Mouse (Mus musculus): ENCODE results near the gene Ctdspl.

Ctdspl gene

DNA sequence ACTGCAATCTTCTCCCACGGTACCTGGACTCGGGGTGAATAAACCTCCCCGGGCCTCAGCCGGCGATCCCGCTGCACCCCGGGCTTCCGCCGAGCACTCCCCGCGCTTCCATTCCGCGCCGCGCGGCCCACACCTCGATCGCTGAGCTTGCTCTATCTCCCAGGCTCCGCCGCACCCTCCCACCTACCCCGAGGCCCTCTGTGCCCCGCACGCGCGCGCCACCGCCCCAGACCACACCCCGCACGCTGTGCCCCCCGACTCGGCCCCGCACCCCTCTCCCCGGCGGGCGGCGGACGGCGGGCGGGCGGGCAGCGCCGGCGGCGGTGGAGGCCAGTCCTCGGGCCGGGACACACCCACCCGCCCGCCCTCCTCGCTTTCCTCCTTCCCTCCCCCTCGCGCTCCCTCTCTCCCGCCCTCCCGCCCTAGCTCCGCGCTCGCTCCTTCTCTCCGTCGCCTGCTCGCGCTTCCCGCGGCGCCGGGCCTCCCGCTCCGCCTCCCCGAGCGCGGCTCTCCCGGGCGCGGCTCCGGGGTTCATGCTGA is at the start of gene Ctdspl:
Gene Ctdspl, plus strand, starts transcription at position 343 of the 540 bp plus-strand sequence.
- DNase-seq (ENCODE audit: low spot score): no peak

DNA sequence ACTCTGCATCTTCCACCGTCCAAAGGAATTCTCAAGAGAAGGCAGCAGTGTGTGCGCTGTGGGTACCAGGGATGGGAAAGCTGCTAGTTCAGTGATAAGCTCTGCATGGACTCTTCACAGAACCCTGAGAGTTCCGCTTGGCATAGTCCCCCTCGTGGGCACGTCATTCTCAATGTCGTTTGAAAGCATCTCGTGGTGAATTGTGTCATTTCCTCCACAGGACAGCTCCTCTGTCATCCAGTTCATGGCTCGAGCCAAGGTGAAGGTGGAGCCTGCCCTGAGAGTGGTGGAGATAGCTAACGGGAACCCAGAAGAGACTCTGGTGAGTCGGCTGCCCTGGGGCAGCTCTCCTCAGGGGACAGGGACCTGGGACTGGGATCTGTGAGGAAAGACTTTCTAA is 49.4 kb upstream of the Ctdspl start:
- no peak for DNase-seq (ENCODE audit: low spot score)

DNA sequence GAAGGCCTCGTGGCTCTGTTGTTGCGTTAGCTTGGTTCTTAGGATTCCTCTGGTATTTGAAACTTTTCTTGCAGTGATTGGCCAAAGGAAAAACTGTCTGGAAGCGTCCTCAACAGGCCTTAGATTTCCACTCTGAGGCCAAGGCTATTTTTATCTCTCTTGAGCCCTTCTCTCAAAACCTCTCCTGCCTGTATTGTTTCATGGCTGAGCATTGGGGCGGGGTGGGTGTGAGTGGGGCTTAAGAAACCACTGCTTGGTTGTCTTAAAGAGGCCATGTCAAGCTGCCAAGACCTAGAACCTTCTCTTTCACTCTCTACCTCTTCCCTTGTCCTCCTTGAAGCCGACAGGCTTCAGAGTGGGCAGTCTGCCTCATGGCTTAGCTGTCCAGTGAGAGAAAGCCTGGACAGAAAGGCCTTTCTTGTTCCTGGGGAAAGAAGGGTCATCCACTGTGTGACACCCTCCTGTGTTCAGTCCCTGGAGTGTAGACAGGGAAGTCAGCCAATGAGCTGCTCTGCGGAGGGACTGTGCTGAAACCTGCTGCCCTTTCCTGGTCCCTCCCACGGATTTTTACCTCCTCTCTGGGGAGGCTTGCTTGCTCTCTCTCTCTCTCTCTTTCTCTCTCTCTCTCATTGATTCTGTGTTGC is 48.8 kb upstream of the Ctdspl start:
- DNase-seq (ENCODE audit: low spot score): no peak

DNA sequence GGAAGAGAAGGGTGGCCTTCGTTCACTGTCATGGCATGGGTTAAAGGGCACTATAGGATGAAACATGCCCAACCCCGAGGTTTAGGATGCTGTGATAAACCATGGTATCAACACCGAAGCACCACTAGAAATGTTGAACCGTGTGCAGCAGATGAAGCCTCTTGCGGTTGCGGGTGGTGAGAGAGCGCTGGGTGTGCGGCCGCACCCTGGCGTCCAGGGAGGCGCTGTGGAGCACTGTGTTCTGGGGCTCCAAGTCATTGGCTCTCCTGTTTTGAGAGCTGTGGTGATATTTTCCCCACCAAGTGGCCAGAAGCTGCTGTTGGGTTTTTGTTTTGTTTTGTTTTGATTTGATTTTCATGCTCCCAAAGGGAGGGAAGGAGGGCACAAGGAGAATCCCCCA is 47.7 kb upstream of the Ctdspl start:
- no peak for DNase-seq (ENCODE audit: low spot score)

DNA sequence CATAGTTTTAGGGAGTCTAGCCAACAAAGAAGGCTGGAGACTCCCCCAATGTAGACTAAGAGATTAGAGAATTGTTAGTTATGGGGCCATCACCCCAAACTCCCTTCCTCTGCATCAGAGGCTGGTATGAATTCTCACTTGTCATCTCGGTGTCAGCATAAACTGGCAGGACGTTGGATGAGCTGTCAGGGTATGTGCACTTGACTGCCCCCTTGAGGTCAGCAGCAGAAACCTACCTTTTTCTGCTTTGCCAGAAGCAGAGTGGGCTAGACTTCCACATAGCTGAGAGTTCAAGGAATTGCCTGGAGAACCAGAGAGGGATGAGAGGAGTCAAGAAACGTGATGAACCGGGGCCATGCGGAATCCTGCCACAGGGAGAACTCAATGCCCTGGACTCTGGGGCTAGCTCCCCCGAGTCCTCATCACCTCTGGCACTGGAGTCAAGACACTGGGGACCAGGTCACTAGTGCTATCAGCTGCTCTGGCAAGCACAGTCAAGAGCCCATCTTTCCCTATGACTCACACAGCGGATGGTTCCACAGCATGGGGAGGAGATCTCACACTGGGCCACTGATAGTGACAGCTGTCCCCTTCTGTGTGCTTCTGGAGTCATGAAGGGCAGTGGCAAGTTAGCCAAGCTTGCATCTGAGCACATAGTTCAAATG is 44.8 kb upstream of the Ctdspl start:
- no peak for DNase-seq (ENCODE audit: low spot score)

DNA sequence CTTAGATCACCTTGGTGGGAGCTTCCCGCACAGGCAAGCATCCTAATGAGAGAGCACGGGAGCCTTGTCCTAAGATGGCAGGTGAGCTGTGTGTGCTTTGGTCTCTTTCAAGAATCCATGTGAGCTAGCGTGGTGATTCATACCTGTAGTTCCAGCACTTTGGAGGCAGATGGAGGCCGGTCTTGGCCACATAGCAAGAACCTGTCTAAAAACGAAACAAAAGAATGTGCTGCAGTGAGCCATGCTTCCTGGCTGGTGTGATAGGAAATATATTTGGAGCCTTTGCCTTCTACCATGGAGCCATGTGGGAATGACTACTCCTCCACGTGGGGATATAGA is 44.3 kb upstream of the Ctdspl start:
- DNase-seq (ENCODE audit: low spot score): no peak

DNA sequence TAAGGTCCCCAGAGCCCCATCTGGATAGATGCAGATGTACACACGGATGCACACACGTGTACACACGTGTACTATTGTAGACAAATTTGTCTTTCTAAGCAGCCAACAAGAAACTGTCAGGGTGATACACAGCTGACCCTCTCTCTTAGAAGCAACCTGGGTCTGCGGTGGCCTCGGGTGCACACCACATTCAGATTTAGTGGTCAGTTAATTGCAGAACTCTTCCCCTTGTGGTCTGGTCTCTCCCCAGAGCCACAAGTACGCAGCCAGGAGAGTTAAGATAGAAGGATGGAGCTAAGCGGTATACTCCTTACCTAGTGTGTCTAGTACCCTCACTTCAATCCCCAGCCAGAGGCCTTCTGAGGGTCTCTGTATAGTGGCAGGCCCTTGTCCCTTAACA is 43.1 kb upstream of the Ctdspl start:
- DNase-seq (ENCODE audit: low spot score): no peak

DNA sequence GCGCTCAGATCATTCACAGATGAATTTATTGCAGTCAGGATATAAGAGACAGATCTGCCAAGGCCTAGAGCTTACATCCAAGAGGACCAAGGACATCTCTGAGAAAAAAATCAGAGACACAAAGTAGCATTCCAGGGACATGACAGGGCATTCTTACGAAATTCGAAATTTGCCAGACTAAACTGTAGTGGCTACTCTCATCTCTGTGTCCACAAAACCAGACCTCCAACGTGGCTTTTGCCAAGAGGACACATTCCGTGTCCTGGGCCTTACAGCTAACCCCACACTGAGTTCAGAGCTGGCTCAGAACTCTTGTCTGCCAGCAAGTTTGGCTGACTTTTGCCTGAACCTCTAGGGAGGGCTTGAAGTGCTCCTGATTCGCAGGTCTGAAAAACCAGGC is 40.5 kb upstream of the Ctdspl start:
- no peak for DNase-seq (ENCODE audit: low spot score)

DNA sequence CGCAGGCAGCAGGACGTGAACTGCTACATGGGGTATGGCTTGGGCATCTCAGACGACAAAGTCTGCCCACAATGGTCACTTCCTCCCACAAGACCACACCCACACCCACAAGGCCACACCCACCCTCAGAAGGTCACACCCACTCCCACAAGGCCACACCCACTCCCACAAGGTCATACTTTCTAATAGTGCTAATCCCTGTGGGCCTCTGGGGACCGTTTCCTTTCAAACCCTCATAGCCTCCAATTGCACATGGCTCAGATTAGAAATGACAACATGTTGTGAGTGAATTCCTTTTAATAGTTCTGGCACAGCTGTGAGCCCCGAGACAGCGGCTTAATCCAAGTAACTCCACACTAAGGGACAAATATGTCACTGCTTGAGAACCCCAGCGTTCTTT is 39.1 kb upstream of the Ctdspl start:
- DNase-seq (ENCODE audit: low spot score): no peak

DNA sequence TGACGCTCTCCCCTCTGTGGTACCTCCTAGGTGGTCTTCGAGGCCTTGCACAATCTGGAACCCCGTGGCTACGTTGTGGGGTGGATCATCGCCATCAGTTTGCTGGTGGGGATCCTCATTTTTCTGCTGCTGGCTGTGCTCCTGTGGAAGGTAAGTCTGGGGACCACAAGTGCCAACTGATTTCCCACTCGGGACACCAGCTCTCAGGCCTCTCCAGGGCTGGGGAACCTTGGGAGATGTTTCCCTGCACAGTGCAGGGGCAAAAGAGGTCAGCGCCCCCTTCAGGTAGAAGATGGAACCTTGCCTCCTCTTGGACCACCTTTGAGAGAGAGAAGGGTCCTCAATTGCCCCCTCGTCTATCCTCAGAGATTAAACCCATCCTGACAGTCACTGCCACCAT is 38.5 kb upstream of the Ctdspl start:
- no peak for DNase-seq (ENCODE audit: low spot score)

DNA sequence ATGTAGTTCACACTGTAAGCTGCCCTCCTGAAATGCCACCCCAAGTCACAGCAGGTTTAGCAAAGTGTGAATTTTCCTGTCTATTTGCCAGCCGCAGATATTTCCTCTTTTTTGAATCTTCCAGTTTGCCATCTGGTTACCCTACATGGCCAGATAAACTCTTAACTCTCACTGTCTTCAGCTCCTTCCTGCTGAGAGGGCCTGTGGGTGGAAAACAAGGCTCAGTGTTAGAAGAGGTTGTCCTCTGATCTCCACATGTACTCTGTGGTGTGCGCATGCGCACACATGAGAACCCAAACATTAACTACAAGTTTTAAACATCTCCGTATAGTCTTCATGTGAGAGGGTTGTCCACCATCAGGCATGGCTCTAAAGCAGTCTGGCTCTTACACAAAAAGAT is 36.1 kb upstream of the Ctdspl start:
- DNase-seq (ENCODE audit: low spot score): no peak

DNA sequence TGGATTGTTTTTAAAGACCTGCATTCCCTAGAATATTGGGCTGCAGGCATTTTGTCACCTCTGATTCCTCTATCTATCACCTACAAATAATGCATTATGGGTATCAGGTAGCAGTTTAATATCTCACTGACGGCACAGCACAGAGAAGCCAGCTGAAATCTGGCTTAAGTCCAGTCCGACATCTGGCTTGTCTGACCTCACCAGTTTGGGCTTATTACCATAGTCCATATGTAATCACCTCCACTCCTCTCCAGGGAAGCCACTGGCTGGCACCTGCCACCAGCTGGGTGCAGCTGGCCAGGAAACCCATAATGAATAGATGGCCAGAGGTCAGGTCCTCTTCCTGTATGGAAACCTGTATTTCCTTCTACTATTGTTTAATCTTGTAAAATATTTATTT is 35.6 kb upstream of the Ctdspl start:
- DNase-seq (ENCODE audit: low spot score): no peak

DNA sequence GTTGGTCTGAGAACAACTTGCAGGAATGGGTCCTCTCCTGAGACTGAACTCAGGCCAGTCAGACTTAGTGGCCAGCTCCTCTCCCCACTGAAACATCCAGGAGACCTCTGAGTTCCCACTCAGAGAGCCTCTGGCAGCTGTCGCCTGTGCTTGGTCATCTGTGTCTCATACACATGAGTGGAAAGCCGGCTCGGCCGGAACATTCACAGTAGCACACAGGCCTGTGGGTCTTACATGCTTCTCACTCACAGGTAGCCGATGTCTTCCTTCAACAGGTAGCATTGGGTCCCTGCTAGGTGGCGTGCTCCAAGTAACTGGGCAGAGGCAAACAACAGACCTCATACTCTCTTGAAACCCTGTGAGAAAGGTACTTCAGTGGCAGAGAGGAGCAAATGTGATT is 35.2 kb upstream of the Ctdspl start:
- no peak for DNase-seq (ENCODE audit: low spot score)

DNA sequence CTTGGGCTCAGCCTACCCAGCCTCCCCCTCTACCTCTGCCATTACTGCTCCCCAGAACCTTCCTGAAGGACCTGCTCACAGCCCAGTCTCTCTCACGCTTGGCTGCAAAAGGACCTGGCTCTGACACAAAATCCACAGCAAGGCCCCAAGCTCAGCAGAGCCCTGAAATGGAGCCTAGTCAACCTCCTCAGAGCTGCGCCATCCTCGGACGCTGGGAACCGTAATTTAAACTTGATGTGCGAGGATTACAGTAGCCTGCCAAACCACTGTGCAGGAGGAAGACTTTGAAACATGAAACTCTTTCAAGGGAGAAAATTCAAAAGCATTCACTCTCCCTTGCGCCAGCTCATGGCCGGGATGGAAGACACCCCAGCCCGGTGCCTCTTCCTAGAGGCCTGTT is 34.7 kb upstream of the Ctdspl start:
- DNase-seq (ENCODE audit: low spot score): no peak

DNA sequence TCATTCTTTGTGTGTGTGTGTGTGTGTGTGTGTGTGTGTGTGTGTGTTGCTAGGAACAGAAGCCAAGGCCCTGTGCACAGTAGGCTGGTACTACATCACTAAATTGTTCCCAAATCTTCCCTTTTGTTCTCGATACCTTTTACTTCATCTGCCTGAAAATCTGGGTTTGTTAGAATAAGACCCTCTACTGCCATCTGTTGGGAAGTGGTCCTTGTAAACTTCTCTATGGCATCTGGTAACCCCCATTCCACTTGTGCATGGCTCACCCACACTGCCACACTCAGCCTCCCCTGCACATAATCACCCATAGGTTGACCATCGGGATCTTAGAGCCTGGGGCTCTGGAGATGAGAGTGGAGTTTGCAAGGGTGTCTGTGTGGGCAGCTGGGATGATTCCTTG is 31.2 kb upstream of the Ctdspl start:
- DNase-seq (ENCODE audit: low spot score): no peak

DNA sequence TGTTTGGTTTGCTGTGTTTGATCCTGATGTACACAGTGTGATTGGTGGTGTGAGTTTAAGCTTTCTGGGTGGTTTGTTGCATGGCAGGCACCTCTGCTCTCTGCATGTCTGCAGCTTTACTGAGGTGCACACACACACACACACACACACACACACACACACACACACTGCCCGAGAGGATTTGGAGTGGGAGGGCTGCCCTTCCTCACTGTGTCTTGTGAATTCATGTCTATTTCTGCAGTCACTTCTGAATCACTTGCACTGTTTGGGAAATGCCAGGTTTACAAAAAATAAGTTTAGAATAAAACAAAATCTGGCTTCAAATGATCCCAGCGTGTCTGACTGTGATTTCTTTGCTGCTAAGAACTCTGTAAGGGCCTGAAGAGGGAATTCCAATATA is 25.6 kb upstream of the Ctdspl start:
- DNase-seq (ENCODE audit: low spot score): no peak

DNA sequence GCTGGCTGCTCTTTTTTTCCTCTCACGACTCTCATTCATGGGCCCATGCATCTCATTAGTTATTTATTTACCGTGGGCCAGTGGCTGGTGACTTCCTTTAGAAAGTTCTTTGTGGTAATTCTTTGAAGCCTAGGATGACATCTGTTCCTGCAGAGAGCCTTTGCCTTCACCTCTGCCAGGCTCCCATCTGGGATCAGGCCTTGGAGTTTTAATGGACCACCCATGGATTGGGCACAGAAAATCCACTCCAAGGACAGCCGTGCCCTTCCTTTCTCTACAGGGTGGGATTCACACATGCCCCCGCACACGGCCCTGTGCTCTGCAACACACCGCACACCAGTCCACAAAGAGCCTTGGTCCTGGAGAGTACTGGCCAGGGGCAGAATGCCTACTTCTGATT is 24.3 kb upstream of the Ctdspl start:
- no peak for DNase-seq (ENCODE audit: low spot score)

DNA sequence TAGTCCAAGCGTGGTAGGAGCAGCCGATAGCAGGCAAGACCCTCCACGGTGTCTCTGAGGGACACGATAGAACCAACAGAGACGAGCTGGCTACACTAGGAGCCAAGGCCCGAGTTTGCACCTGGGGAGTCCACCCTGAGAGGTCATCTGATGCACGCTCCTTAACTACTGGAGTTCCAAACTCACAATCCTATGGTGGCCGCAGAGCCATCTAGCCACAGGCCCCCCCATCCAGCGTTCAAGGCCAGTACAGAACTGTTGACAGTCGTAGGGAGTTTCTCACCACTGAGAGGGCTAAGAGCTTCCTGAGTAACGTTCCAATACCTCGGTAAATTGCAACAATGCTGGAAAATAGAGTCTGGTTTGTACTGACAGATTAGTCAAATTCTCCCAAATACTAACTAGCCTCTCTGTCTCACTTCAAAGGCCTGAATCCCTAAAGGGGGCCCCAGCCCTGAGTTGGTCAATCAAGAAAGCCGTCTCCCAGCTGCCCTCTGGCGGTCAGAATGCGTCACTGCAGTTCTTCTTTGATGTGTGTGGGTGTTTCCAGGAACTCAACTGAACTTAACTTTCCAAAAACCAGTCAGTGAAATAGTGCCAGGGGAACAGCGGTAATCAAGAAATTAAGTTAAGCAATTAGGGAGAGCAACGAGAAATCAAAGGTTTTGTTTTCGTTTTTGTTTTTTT is 18.2 kb upstream of the Ctdspl start:
- peak; percentile 91 for DNase-seq (ENCODE audit: low spot score)

DNA sequence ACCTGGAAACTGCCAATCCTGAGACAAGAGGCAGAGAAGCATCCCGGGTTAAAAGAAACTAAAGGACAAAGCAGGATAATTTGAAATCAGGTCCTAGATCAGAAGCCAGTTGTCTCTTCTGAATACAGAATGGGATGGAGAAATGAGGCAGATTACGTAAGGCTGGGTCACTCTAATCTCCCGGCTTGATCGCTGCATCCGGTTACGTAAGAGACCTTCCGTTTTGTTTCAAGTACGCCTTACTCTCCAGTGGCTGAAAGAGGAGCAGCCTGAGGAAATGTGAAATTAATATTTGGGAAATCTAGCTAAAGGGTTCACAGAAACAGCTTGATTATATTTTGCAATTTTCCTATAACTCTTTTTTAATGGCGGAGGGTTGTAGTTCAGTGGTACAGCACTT is 13.2 kb upstream of the Ctdspl start:
- no peak for DNase-seq (ENCODE audit: low spot score)

DNA sequence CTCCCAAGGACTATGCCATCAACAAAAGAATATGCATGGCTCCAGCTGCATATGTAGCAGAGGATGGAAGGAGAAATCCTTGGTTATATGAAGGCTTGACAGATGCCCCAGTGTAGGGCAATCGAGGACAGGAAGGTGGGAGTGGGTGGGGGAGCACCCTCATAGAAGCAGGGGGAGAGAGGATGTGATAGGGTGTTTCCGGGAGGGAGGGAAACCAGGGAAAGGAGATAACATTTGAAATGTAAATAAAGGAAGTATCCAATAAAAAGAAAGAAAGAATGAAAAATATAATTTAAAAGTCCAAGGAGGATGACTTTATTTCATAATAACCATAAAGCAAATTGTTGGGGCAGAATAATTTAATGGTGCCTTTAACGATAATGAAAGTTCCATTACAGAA is 12.6 kb upstream of the Ctdspl start:
- no peak for DNase-seq (ENCODE audit: low spot score)

DNA sequence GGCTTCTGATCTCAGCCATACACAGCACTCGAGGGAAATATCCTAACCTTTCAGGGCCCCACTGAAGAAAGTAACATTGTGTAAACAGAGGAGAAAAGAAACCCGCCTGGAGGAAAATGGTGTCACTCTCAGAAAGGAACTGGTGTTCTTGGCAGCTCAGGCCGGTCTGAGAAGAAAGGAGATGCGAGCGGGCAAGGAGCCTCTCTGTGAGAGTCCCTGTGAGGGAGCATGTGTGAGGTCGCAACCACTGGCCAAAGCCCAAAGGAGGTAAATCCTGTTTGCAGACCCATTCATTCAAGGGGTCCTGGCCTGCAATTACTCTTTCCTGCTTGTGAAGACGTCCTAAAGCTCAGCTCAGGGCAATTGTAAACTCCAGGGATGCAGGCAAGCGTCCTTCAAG is 11.7 kb upstream of the Ctdspl start:
- no peak for DNase-seq (ENCODE audit: low spot score)

DNA sequence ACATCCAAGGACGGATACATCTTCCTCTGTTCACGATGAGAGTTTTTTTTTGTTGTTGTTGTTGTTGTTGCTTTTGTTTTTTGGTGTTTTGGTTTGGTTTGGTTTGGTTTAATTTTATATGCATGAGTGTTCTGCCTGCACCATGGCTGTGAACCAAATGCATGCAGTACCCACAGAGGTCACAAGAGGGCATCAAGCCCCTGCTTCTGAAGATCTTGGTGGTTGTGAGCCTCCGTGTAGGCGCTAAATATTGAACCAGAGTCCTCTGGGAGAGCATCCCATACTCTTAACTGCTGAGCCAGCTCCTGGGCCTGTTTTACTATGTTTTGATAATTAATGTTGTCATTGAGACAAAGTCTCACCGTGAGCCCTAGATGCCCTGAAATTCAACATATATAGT is 11.0 kb upstream of the Ctdspl start:
- no peak for DNase-seq (ENCODE audit: low spot score)

DNA sequence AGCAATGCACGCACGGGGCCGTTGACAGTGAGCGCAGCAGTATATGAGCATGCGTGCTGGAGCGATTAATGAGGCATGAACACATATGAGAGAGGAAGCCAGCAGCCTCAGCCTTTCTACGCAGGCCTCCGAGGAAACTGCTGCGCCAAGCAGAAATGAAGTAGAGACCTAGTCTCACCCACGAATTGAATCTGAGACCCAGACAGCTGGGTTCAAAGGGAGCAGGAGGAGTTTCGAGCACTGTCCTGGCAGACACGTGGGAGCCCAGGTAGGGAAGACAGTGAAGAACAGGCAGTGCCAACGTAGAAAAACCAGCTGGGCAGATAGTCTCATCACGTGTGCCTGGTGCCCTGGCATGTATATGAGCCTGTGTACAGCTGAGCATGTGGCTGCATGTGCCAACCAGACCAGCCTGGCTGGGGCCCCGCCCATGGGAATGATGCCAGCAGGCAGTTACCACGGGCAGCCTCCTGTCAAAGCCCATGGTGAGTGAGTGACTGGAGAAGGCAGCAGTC is 6.5 kb upstream of the Ctdspl start:
- no peak for DNase-seq (ENCODE audit: low spot score)

Data from layer of hippocampus, adult 9-10 months (tissue).